Mouse (Mus musculus): ENCODE results near the gene Fh1.

Gene Fh1

GRCm38 (mm10) chr1:175619814-175620431 is 5.5 kb downstream of the Fh1 start, which contains the start of gene Kmo:
TSS of gene Kmo (plus strand) at chr1:175620381.
- DNase-seq (ENCODE audit: low spot score) = no peak

GRCm38 (mm10) chr1:175614992-175615391 is 10.4 kb downstream of the Fh1 start:
- DNase-seq (ENCODE audit: low spot score) = no peak

- DNase-seq (ENCODE audit: low spot score) = no peak
These were observed 16.7 kb downstream of the Fh1 start for GRCm38 (mm10) chr1:175608708-175609107.

- DNase-seq (ENCODE audit: low spot score) = no peak
These were observed 17.4 kb downstream of the Fh1 start for GRCm38 (mm10) chr1:175607838-175608585.

GRCm38 (mm10) chr1:175607308-175607707 is 18.1 kb downstream of the Fh1 start:
- no peak for DNase-seq (ENCODE audit: low spot score)

GRCm38 (mm10) chr1:175603390-175603789 is 22.0 kb downstream of the Fh1 start:
- DNase-seq (ENCODE audit: low spot score) = peak; percentile 51

- no peak for DNase-seq (ENCODE audit: low spot score)
These were observed 23.2 kb downstream of the Fh1 start for GRCm38 (mm10) chr1:175602231-175602630.

- no peak for DNase-seq (ENCODE audit: low spot score)
These were observed 32.6 kb downstream of the Fh1 start for GRCm38 (mm10) chr1:175592832-175593231.

GRCm38 (mm10) chr1:175586656-175587055 is 38.8 kb downstream of the Fh1 start:
- no peak for DNase-seq (ENCODE audit: low spot score)

- no peak for DNase-seq (ENCODE audit: low spot score)
These were observed 40.2 kb downstream of the Fh1 start for GRCm38 (mm10) chr1:175585267-175585666.

GRCm38 (mm10) chr1:175582799-175583198 is 42.6 kb downstream of the Fh1 start:
- no peak for DNase-seq (ENCODE audit: low spot score)

GRCm38 (mm10) chr1:175580346-175580745 is 45.1 kb downstream of the Fh1 start:
- DNase-seq (ENCODE audit: low spot score) = no peak

GRCm38 (mm10) chr1:175579598-175580235 is 45.7 kb downstream of the Fh1 start:
- no peak for DNase-seq (ENCODE audit: low spot score)

GRCm38 (mm10) chr1:175578425-175579096 is 46.9 kb downstream of the Fh1 start:
- no peak for DNase-seq (ENCODE audit: low spot score)

GRCm38 (mm10) chr1:175574129-175574528 is 51.3 kb downstream of the Fh1 start:
- DNase-seq (ENCODE audit: low spot score) = no peak

- DNase-seq (ENCODE audit: low spot score) = no peak
These were observed 59.8 kb downstream of the Fh1 start for GRCm38 (mm10) chr1:175565579-175566103.

- DNase-seq (ENCODE audit: low spot score) = no peak
These were observed 61.1 kb downstream of the Fh1 start for GRCm38 (mm10) chr1:175564321-175564720.

- no peak for DNase-seq (ENCODE audit: low spot score)
These were observed 63.1 kb downstream of the Fh1 start for GRCm38 (mm10) chr1:175562379-175562778.

GRCm38 (mm10) chr1:175561806-175562205 is 63.6 kb downstream of the Fh1 start:
- no peak for DNase-seq (ENCODE audit: low spot score)

- DNase-seq (ENCODE audit: low spot score) = no peak
These were observed 70.8 kb downstream of the Fh1 start for GRCm38 (mm10) chr1:175554641-175555040.

- DNase-seq (ENCODE audit: low spot score) = no peak
These were observed 73.0 kb downstream of the Fh1 start for GRCm38 (mm10) chr1:175552474-175552873.

GRCm38 (mm10) chr1:175550586-175550985 is 74.8 kb downstream of the Fh1 start:
- no peak for DNase-seq (ENCODE audit: low spot score)

Measured in MN1 (cell line).